Mouse (Mus musculus) limb, embryonic 13.5 days (tissue): Measurements from ENCODE around the gene Sirt6. TPM values are rescaled to one million over a fixed set of nuclear protein-coding genes. Genes with fewer than 3 reads are reported as not detected.
"Not testable (repeated sequence)": the region's sequence is repeated elsewhere in the genome, so short reads cannot be mapped to it uniquely, and the experiment has no call there.

Experiments used
- ATAC-seq: fragments of 200-750 bp; cut with Nextera tagmentation; 2 replicates; pipeline ENCODE4 v1.8.0; 2017; ENCODE audit warnings: low read depth, moderate number of reproducible peaks, moderate TSS enrichment; ENCODE audit not compliant: low FRiP score
- H3K27ac ChIP-seq: fragments of 300-500 bp; sonication (generic); 2 replicates; pipeline ENCODE4 v1.5.1; 2015; ENCODE audit warnings: inconsistent platforms, mild to moderate bottlenecking, moderate library complexity
- H3K27me3 ChIP-seq: fragments of 300-500 bp; sonication (generic); 2 replicates; pipeline ENCODE4 v1.6.1; 2015; ENCODE audit warnings: mild to moderate bottlenecking, inconsistent platforms
- H3K36me3 ChIP-seq: fragments of 300-500 bp; sonication (generic); 2 replicates; pipeline ENCODE4 v1.6.1; 2015; ENCODE audit warnings: inconsistent platforms, mild to moderate bottlenecking, moderate library complexity
- H3K4me1 ChIP-seq: fragments of 300-500 bp; sonication (generic); 2 replicates; pipeline ENCODE4 v1.6.1; 2015; ENCODE audit warnings: inconsistent platforms
- H3K4me2 ChIP-seq: fragments of 300-500 bp; sonication (generic); replicated peaks from 2 replicates; pipeline ENCODE4 v1.6.1; 2015; ENCODE audit warnings: inconsistent platforms, mild to moderate bottlenecking, moderate library complexity
- H3K4me3 ChIP-seq: fragments of 300-500 bp; sonication (generic); 2 replicates; pipeline ENCODE4 v1.5.1; 2015; ENCODE audit warnings: moderate library complexity, mild to moderate bottlenecking, inconsistent platforms
- H3K9ac ChIP-seq: fragments of 300-500 bp; sonication (generic); 2 replicates; pipeline ENCODE4 v1.6.1; 2015; ENCODE audit warnings: mild to moderate bottlenecking, inconsistent platforms
- H3K9me3 ChIP-seq: fragments of 300-500 bp; sonication (generic); 2 replicates; pipeline ENCODE4 v1.6.1; 2016; ENCODE audit warnings: inconsistent platforms
- WGBS: fragments of 180-500 bp; shearing (Covaris S2); methylation state at CpG from one replicate; pipeline ENCODE4 v1.1.7; 2015; 5-methylcytosine and 5-hydroxymethylcytosine counted together
- polyA plus RNA-seq: library from polyadenylated mRNA; unstranded; fragments of >200 nt; fragmentation: Nextera tagmentation; extraction: Ambion mirVana; gene quantifications from 2 replicates; pipeline ENCODE4 v1.2.1, GENCODE M21; 2015

Gene Sirt6
- polyA plus RNA-seq, 1 experiment from 2014 or later: 61.9 TPM

GRCm38 (mm10) chr10:81641978-81642647 lies 14.5 kb upstream of the Sirt6 start:
- 79% methylated on average over 8 of the region's 8 CpGs for WGBS
- Histone ChIP-seq H3K4me2 (peak overlapping the region; percentile 93), H3K9me3 (no peaks in the 10 kb centered on the region), H3K9ac (peak overlapping the region; percentile 94), H3K4me1 (peaks cover 19% of the 10 kb centered on the region), H3K36me3 (no peaks in the 10 kb centered on the region), H3K4me3 (peak overlapping the region; percentile 81), H3K27ac (peak overlapping the region; percentile 22; the same call in 1 of the 2 replicates), H3K27me3 (no peaks in the 10 kb centered on the region)
- ATAC-seq: no peak

GRCm38 (mm10) chr10:81641566-81641965 lies 14.0 kb upstream of the Sirt6 start:
- ATAC-seq: no peak
- Histone ChIP-seq H3K36me3 (no peaks in the 10 kb centered on the region), H3K9me3 (no peaks in the 10 kb centered on the region), H3K27me3 (no peaks in the 10 kb centered on the region), H3K4me2 (0 out of 2 replicates have a peak overlapping the region, but pooled peaks have one; percentile 93), H3K9ac (peak overlapping the region; percentile 94; the same call in 1 of the 2 replicates), H3K4me3 (no peak overlapping the region), H3K4me1 (peaks cover 19% of the 10 kb centered on the region), H3K27ac (no peak overlapping the region)
- 91% methylated on average over 2 of the region's 2 CpGs for WGBS

- H3K4me2 ChIP-seq, H3K27me3 ChIP-seq, H3K4me3 ChIP-seq, H3K9me3 ChIP-seq, H3K36me3 ChIP-seq, H3K27ac ChIP-seq, ATAC-seq: not testable (repeated sequence)
- 39% methylated on average over 4 of the region's 4 CpGs for WGBS
- Histone ChIP-seq H3K4me1 (peaks cover 19% of the 10 kb centered on the region), H3K9ac (0 out of 2 replicates have a peak overlapping the region, but pooled peaks have one; percentile 19)
Observed at GRCm38 (mm10) chr10:81640825-81641224, 13.2 kb upstream of the Sirt6 start.

- ATAC-seq: no peak
- H3K4me2 ChIP-seq: no peak overlapping the region
- peaks cover 31% of the 10 kb centered on the region for H3K4me1 ChIP-seq
- no peaks in the 10 kb centered on the region for H3K27me3 ChIP-seq
- H3K27ac ChIP-seq: no peak overlapping the region
- no peaks in the 10 kb centered on the region for H3K9me3 ChIP-seq
- H3K9ac ChIP-seq: no peak overlapping the region
- H3K36me3 ChIP-seq: no peaks in the 10 kb centered on the region
- H3K4me3 ChIP-seq: no peak overlapping the region
- WGBS: 66% methylated on average over 6 of the region's 6 CpGs
Observed at GRCm38 (mm10) chr10:81638101-81638500, 10.5 kb upstream of the Sirt6 start.

GRCm38 (mm10) chr10:81636338-81636737 lies 8.7 kb upstream of the Sirt6 start:
- ATAC-seq: no peak
- Histone ChIP-seq H3K4me3 (no peak overlapping the region), H3K9me3 (no peaks in the 10 kb centered on the region), H3K36me3 (no peaks in the 10 kb centered on the region), H3K9ac (no peak overlapping the region), H3K4me1 (peaks cover 18% of the 10 kb centered on the region), H3K27ac (no peak overlapping the region), H3K4me2 (no peak overlapping the region), H3K27me3 (no peaks in the 10 kb centered on the region)
- 18% methylated on average over 8 of the region's 8 CpGs for WGBS

GRCm38 (mm10) chr10:81633253-81634099 lies 5.9 kb upstream of the Sirt6 start:
- peaks cover 19% of the 10 kb centered on the region for H3K4me1 ChIP-seq
- H3K27ac ChIP-seq: peak overlapping the region; percentile 81
- peak overlapping the region; percentile 52 for H3K4me3 ChIP-seq
- no peaks in the 10 kb centered on the region for H3K9me3 ChIP-seq
- ATAC-seq: peak; percentile 95
- peak overlapping the region; percentile 77 for H3K4me2 ChIP-seq
- H3K27me3 ChIP-seq: no peaks in the 10 kb centered on the region
- H3K36me3 ChIP-seq: no peaks in the 10 kb centered on the region
- peak overlapping the region; percentile 72 for H3K9ac ChIP-seq
- 2% methylated on average over 37 of the region's 37 CpGs for WGBS

GRCm38 (mm10) chr10:81628390-81628789 lies 793 bp upstream of the Sirt6 start, which contains the start of gene Ankrd24:
Ankrd24 (plus strand) TSS chr10:81628540.
- Histone ChIP-seq H3K4me1 (peaks cover 25% of the 10 kb centered on the region), H3K27me3 (no peaks in the 10 kb centered on the region), H3K9ac (peak within 1 kb of the TSS; percentile 81), H3K36me3 (peaks cover 26% of the 10 kb centered on the region), H3K27ac (peak within 1 kb of the TSS; percentile 92), H3K9me3 (no peaks in the 10 kb centered on the region), H3K4me2 (peak within 1 kb of the TSS; percentile 85), H3K4me3 (peak within 1 kb of the TSS; percentile 73)
- 79% methylated on average over 16 of the region's 16 CpGs for WGBS
- no peak for ATAC-seq

GRCm38 (mm10) chr10:81627836-81628220 lies 231 bp upstream of the Sirt6 start:
- Histone ChIP-seq H3K27ac (peak overlapping the region; percentile 92), H3K27me3 (no peaks in the 10 kb centered on the region), H3K4me1 (peaks cover 21% of the 10 kb centered on the region), H3K4me3 (peak overlapping the region; percentile 73), H3K4me2 (peak overlapping the region; percentile 85), H3K9me3 (no peaks in the 10 kb centered on the region), H3K36me3 (peaks cover 31% of the 10 kb centered on the region), H3K9ac (peak overlapping the region; percentile 81)
- ATAC-seq: peak; percentile 33; the same call in 1 of the 2 replicates
- 64% methylated on average over 7 of the region's 7 CpGs for WGBS

GRCm38 (mm10) chr10:81626101-81626993 lies 1.2 kb downstream of the Sirt6 start:
- 89% methylated on average over 22 of the region's 22 CpGs for WGBS
- peaks cover 46% of the 10 kb centered on the region for H3K36me3 ChIP-seq
- peak overlapping the region; percentile 85 for H3K4me2 ChIP-seq
- peak overlapping the region; percentile 81 for H3K9ac ChIP-seq
- no peaks in the 10 kb centered on the region for H3K9me3 ChIP-seq
- H3K4me3 ChIP-seq: peak overlapping the region; percentile 73
- ATAC-seq: no peak
- H3K27me3 ChIP-seq: no peaks in the 10 kb centered on the region
- peaks cover 19% of the 10 kb centered on the region for H3K4me1 ChIP-seq
- H3K27ac ChIP-seq: peak overlapping the region; percentile 92

- Histone ChIP-seq H3K4me3 (no peak overlapping the region), H3K36me3 (peaks cover 62% of the 10 kb centered on the region), H3K27ac (no peak overlapping the region), H3K4me1 (peaks cover 17% of the 10 kb centered on the region), H3K27me3 (no peaks in the 10 kb centered on the region), H3K9me3 (no peaks in the 10 kb centered on the region), H3K9ac (no peak overlapping the region), H3K4me2 (no peak overlapping the region)
- WGBS: 55% methylated on average over 8 of the region's 8 CpGs
- ATAC-seq: no peak
Observed at GRCm38 (mm10) chr10:81623441-81623840, 4.2 kb downstream of the Sirt6 start.

GRCm38 (mm10) chr10:81620786-81621185 lies 6.8 kb downstream of the Sirt6 start:
- H3K36me3 ChIP-seq: peaks cover 60% of the 10 kb centered on the region
- no peak for ATAC-seq

More at GRCm38 (mm10) chr10:81620786-81621185, 6.8 kb downstream of the Sirt6 start:
- H3K4me3 ChIP-seq: no peak overlapping the region
- 56% methylated on average over 9 of the region's 9 CpGs for WGBS
- H3K4me1 ChIP-seq: peaks cover 10% of the 10 kb centered on the region
- H3K27ac ChIP-seq: no peak overlapping the region
- no peaks in the 10 kb centered on the region for H3K9me3 ChIP-seq
- H3K27me3 ChIP-seq: no peaks in the 10 kb centered on the region
- H3K4me2 ChIP-seq: no peak overlapping the region
- no peak overlapping the region for H3K9ac ChIP-seq
